Mouse (Mus musculus) limb, embryonic 11.5 days (tissue): ENCODE data around the gene Olfr943. TPM values are rescaled to one million over a fixed set of nuclear protein-coding genes. Genes with fewer than 3 reads are reported as not detected.

Experiments used
- ATAC-seq: fragments of 200-750 bp; cut with Nextera tagmentation; 2 replicates; pipeline ENCODE4 v1.8.0; 2017; ENCODE audit warnings: low read depth; ENCODE audit not compliant: insufficient number of reproducible peaks, low FRiP score, low TSS enrichment
- DNase-seq: peaks from one replicate; pipeline ENCODE4 v3.0.0-alpha.2; 2015; ENCODE audit warnings: low spot score
- H3K27ac ChIP-seq: fragments of 300-500 bp; sonication (generic); replicated peaks from 2 replicates; pipeline ENCODE4 v1.5.1; 2014; ENCODE audit warnings: low read depth, mild to moderate bottlenecking, low read length
- H3K27me3 ChIP-seq: fragments of 300-500 bp; sonication (generic); 2 replicates; pipeline ENCODE4 v1.6.1; 2014; ENCODE audit warnings: mild to moderate bottlenecking, low read length, mixed read lengths; ENCODE audit not compliant: control insufficient read depth, insufficient read depth
- H3K36me3 ChIP-seq: fragments of 300-500 bp; sonication (generic); 2 replicates; pipeline ENCODE4 v1.6.1; 2014; ENCODE audit warnings: mild to moderate bottlenecking, low read length, moderate library complexity, mixed read lengths; ENCODE audit not compliant: control insufficient read depth, insufficient read depth
- H3K4me1 ChIP-seq: fragments of 300-500 bp; sonication (generic); 2 replicates; pipeline ENCODE4 v1.6.1; 2014; ENCODE audit warnings: low read length, mixed read lengths; ENCODE audit not compliant: control insufficient read depth, insufficient read depth
- H3K4me2 ChIP-seq: fragments of 300-500 bp; sonication (generic); 2 replicates; pipeline ENCODE4 v1.6.1; 2014; ENCODE audit warnings: low read depth, mild to moderate bottlenecking, moderate library complexity; ENCODE audit not compliant: severe bottlenecking
- H3K4me3 ChIP-seq: fragments of 300-500 bp; sonication (generic); 2 replicates; pipeline ENCODE4 v1.5.1; 2014; ENCODE audit warnings: low read depth, low read length
- H3K9ac ChIP-seq: fragments of 300-500 bp; sonication (generic); 2 replicates; pipeline ENCODE4 v1.6.1; 2014; ENCODE audit warnings: mild to moderate bottlenecking, low read length
- H3K9me3 ChIP-seq: fragments of 300-500 bp; sonication (generic); 2 replicates; pipeline ENCODE4 v1.6.1; 2016; ENCODE audit warnings: low read length; ENCODE audit not compliant: control insufficient read depth
- WGBS: fragments of 180-500 bp; shearing (Covaris S2); extraction: QIAGEN DNeasy Blood & Tissue Kit; methylation state at CpG from one replicate; pipeline ENCODE4 v1.1.7; 2014; 5-methylcytosine and 5-hydroxymethylcytosine counted together
- polyA plus RNA-seq: library from polyadenylated mRNA; unstranded; fragments of >200 nt; fragmentation: Nextera tagmentation; extraction: Ambion mirVana; gene quantifications from 2 replicates; pipeline ENCODE4 v1.2.1, GENCODE M21; 2014

The Olfr943 gene
- not detected in 2 replicates for polyA plus RNA-seq

GRCm38 (mm10) chr9:39166004-39166403 is at the start of gene Olfr943:
Gene Olfr943, plus strand, starts transcription at chr9:39166304.
- Histone ChIP-seq H3K36me3 (no peaks in the 10 kb centered on the region), H3K27ac (no peak within 1 kb of the TSS), H3K4me1 (no peaks in the 10 kb centered on the region), H3K9ac (no peak within 1 kb of the TSS), H3K4me3 (no peak within 1 kb of the TSS), H3K9me3 (no peaks in the 10 kb centered on the region), H3K27me3 (no peaks in the 10 kb centered on the region), H3K4me2 (no peak within 1 kb of the TSS)
- DNase-seq (no peak), ATAC-seq (no peak)
- WGBS = 88% methylated on average over 5 of the region's 5 CpGs

DNA sequence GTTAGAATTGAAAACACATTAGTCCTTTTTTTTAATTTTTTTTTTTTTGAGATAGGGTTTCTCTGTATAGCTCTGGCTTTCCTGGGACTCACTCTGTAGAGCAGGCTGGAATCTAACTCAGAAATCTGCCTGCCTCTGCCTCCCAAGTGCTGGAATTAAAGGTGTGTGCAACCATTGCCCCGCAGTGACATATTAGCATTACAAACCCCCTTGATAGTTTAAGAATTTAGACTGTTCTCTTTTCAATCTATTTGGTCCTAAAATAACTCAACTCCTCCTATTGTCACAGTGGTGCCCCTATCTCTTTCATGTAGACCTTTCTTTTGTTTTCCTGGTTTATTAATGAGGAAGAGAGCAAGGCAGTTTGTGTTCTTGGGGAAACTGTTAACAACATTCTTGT is 38.8 kb upstream of the Olfr943 start:
- H3K27me3 ChIP-seq = no peaks in the 10 kb centered on the region
- no peaks in the 10 kb centered on the region for H3K36me3 ChIP-seq
- no peak for DNase-seq
- H3K4me3 ChIP-seq = no peak overlapping the region
- no peak for ATAC-seq
- no peak overlapping the region for H3K27ac ChIP-seq
- no peak overlapping the region for H3K4me2 ChIP-seq
- H3K9ac ChIP-seq = no peak overlapping the region
- H3K4me1 ChIP-seq = no peaks in the 10 kb centered on the region
- H3K9me3 ChIP-seq = no peaks in the 10 kb centered on the region
- WGBS = 82% methylated on average over 1 of the region's 1 CpGs

DNA sequence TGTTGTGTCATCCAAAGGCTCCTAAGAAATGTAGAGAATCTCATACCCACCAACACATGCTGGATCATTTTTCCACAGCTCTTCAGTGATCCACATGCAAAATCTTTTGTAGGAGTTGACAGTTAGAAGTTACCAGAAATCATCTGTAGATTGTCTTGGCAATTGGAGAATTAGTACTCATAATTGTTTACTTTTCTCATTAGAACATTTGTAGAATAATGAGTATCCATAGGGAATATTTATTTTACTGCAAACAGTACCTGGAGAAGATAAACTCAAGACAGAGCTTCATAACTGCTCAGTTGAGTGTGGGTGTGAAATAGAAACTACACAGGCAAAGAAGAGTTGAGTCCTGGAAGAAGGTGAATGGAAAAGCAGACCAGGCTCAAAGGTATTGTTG is 38.3 kb upstream of the Olfr943 start, which contains the start of gene Olfr27:
Gene Olfr27 (plus strand): TSS at position 301 of the 400 bp plus-strand sequence.
- no peak for ATAC-seq
- Histone ChIP-seq H3K36me3 (no peaks in the 10 kb centered on the region), H3K27ac (no peak within 1 kb of the TSS), H3K4me1 (no peaks in the 10 kb centered on the region), H3K9me3 (no peaks in the 10 kb centered on the region), H3K4me3 (no peak within 1 kb of the TSS), H3K9ac (no peak within 1 kb of the TSS), H3K4me2 (no peak within 1 kb of the TSS), H3K27me3 (no peaks in the 10 kb centered on the region)
- no peak for DNase-seq

- Histone ChIP-seq H3K36me3 (no peaks in the 10 kb centered on the region), H3K27me3 (no peaks in the 10 kb centered on the region), H3K4me2 (no peak overlapping the region), H3K9ac (no peak overlapping the region), H3K9me3 (no peaks in the 10 kb centered on the region), H3K4me1 (no peaks in the 10 kb centered on the region), H3K27ac (no peak overlapping the region), H3K4me3 (no peak overlapping the region)
- 64% methylated on average over 1 of the region's 1 CpGs for WGBS
- no peak for ATAC-seq
- DNase-seq = no peak
These were observed 13.7 kb upstream of the Olfr943 start for GRCm38 (mm10) chr9:39152401-39152800.

- H3K4me1 ChIP-seq = no peaks in the 10 kb centered on the region
- no peaks in the 10 kb centered on the region for H3K27me3 ChIP-seq
- no peak within 1 kb of the TSS for H3K9ac ChIP-seq
- no peak within 1 kb of the TSS for H3K27ac ChIP-seq
- no peaks in the 10 kb centered on the region for H3K9me3 ChIP-seq
- ATAC-seq (no peak), DNase-seq (no peak)
- no peaks in the 10 kb centered on the region for H3K36me3 ChIP-seq
- no peak within 1 kb of the TSS for H3K4me2 ChIP-seq
- no peak within 1 kb of the TSS for H3K4me3 ChIP-seq
These were observed 35.5 kb downstream of the Olfr943 start, which contains the start of gene Olfr944 for GRCm38 (mm10) chr9:39201620-39202019. Gene Olfr944, plus strand, starts transcription at chr9:39201920.

Other genes starting within 250 kb of the Olfr943 start
- gene Olfr930, start 236.5 kb upstream of the Olfr943 start, polyA plus RNA-seq = not detected in 2 replicates
- gene Olfr933, start 194.0 kb upstream of the Olfr943 start, polyA plus RNA-seq = not detected in 2 replicates
- not detected in 2 replicates for gene Olfr934, start 178.0 kb upstream of the Olfr943 start, polyA plus RNA-seq
- gene Olfr935, start 166.6 kb upstream of the Olfr943 start, polyA plus RNA-seq = not detected in 2 replicates
- gene Olfr146, start 142.9 kb upstream of the Olfr943 start, polyA plus RNA-seq = not detected in 2 replicates
- gene Olfr937, start 101.4 kb upstream of the Olfr943 start, polyA plus RNA-seq = not detected in 2 replicates
- gene Olfr938, start 87.4 kb upstream of the Olfr943 start, polyA plus RNA-seq = not detected in 2 replicates
- not detected in 2 replicates for gene Olfr27, start 38.2 kb upstream of the Olfr943 start, polyA plus RNA-seq
- not detected in 2 replicates for gene Olfr944, start 35.6 kb downstream of the Olfr943 start, polyA plus RNA-seq
- gene Olfr1537, start 83.7 kb downstream of the Olfr943 start, polyA plus RNA-seq = not detected in 2 replicates
- gene Olfr945, start 110.5 kb downstream of the Olfr943 start, polyA plus RNA-seq = not detected in 2 replicates
- not detected in 2 replicates for gene Olfr948, start 159.7 kb downstream of the Olfr943 start, polyA plus RNA-seq
- gene Olfr951, start 221.1 kb downstream of the Olfr943 start, polyA plus RNA-seq = not detected in 2 replicates